Mouse (Mus musculus) CH12.LX (cell line): Measurements from ENCODE around the gene Ccnl2. TPM values are rescaled to one million over a fixed set of nuclear protein-coding genes. Genes with fewer than 3 reads are reported as not detected.

Experiments
- DNase-seq: peaks from one replicate; pipeline ENCODE4 v3.0.0-alpha.2; 2013; ENCODE audit errors: extremely low read depth
- H3K27ac ChIP-seq: 2 replicates; pipeline ENCODE4 v1.5.1; 2012; ENCODE audit warnings: low read depth, mild to moderate bottlenecking, control low read depth, moderate library complexity; ENCODE audit not compliant: insufficient read depth
- H3K27me3 ChIP-seq: replicated peaks from 2 replicates; pipeline ENCODE3; 2012; ENCODE audit warnings: inconsistent platforms
- H3K36me3 ChIP-seq, 2 experiments: replicated peaks in 1 of 2; 2 replicates each; pipeline versions ENCODE3 to v1.6.1; 2012; ENCODE audit warnings: inconsistent platforms in 1 of 2, low read length in 1 of 2, mild to moderate bottlenecking in 1 of 2, mixed read lengths in 1 of 2, moderate library complexity in 1 of 2; ENCODE audit not compliant: control insufficient read depth in 1 of 2, insufficient read depth in 1 of 2
- H3K4me1 ChIP-seq, 2 experiments: 2 replicates each; pipeline ENCODE4 v1.6.1; 2012; ENCODE audit warnings: inconsistent platforms in 1 of 2, moderate library complexity in 1 of 2; ENCODE audit not compliant: insufficient read depth in 2 of 2, control insufficient read depth in 1 of 2
- H3K4me2 ChIP-seq: 2 replicates; pipeline ENCODE4 v1.6.1; 2012; ENCODE audit warnings: low read depth, mild to moderate bottlenecking, control low read depth; ENCODE audit not compliant: poor library complexity, insufficient read depth, severe bottlenecking
- H3K4me3 ChIP-seq, 3 experiments: fragments of 150-350 bp in 1 of 3; sonication (generic) in 1 of 3; replicated peaks in 1 of 3; 2 replicates each; pipeline versions ENCODE3 to v1.5.1; 2011 to 2012; ENCODE audit warnings: low read depth in 2 of 3, low read length in 2 of 3, mild to moderate bottlenecking in 2 of 3, moderate library complexity in 2 of 3, control low read depth in 1 of 3, improper control_type of control experiment in 1 of 3, inconsistent platforms in 1 of 3, mixed read lengths in 1 of 3; ENCODE audit not compliant: poor library complexity in 1 of 3
- H3K79me2 ChIP-seq: replicated peaks from 2 replicates; pipeline ENCODE4 v1.6.1; 2012; ENCODE audit warnings: mild to moderate bottlenecking, moderate library complexity; ENCODE audit not compliant: control insufficient read depth, poor library complexity, insufficient read depth, severe bottlenecking; ENCODE audit errors: extremely low read depth
- H3K9ac ChIP-seq: 2 replicates; pipeline ENCODE4 v1.6.1; 2012; ENCODE audit warnings: low read depth, mild to moderate bottlenecking, control low read depth, moderate library complexity; ENCODE audit not compliant: insufficient read depth
- H3K9me3 ChIP-seq: replicated peaks from 2 replicates; pipeline ENCODE3; 2012; ENCODE audit warnings: low read length, inconsistent platforms, mixed read lengths
- CHD1 ChIP-seq: IDR thresholded peaks from 2 replicates; pipeline ENCODE4 v1.6.1; 2012; ENCODE audit warnings: low read depth, low read length, improper control_type of control experiment, inconsistent platforms
- CTCF ChIP-seq, 2 experiments: IDR thresholded peaks in 1 of 2; conservative IDR thresholded peaks in 1 of 2; 2 replicates each; pipeline ENCODE4 v1.5.1; 2011 to 2012; ENCODE audit warnings: low read depth in 2 of 2, low read length in 2 of 2, improper control_type of control experiment in 1 of 2, inconsistent platforms in 1 of 2, mild to moderate bottlenecking in 1 of 2, moderate library complexity in 1 of 2
- E2F4 ChIP-seq: IDR thresholded peaks from 2 replicates; pipeline ENCODE4 v1.6.1; 2011; ENCODE audit warnings: low read depth, low read length, improper control_type of control experiment; ENCODE audit not compliant: insufficient replicate concordance
- ELF1 ChIP-seq: IDR thresholded peaks from 2 replicates; pipeline ENCODE4 v1.6.1; 2014; ENCODE audit warnings: low read depth, mild to moderate bottlenecking, inconsistent platforms, low read length, improper control_type of control experiment
- EP300 ChIP-seq: IDR thresholded peaks from 2 replicates; pipeline ENCODE4 v1.6.1; 2011; ENCODE audit warnings: low read length, improper control_type of control experiment
- ETS1 ChIP-seq: conservative IDR thresholded peaks from 2 replicates; pipeline ENCODE4 v1.6.1; 2012; ENCODE audit warnings: low read depth, mild to moderate bottlenecking, inconsistent platforms, low read length, improper control_type of control experiment, moderate library complexity
- GABPA ChIP-seq: IDR thresholded peaks from 2 replicates; pipeline ENCODE4 v1.6.1; 2012; ENCODE audit warnings: low read depth, low read length, improper control_type of control experiment, inconsistent platforms; ENCODE audit not compliant: insufficient replicate concordance
- HCFC1 ChIP-seq: IDR thresholded peaks from 2 replicates; pipeline ENCODE4 v1.6.1; 2012; ENCODE audit warnings: low read depth, mild to moderate bottlenecking, inconsistent platforms, low read length, improper control_type of control experiment
- IRF4 ChIP-seq: IDR thresholded peaks from 2 replicates; pipeline ENCODE4 v1.6.1; 2014; ENCODE audit warnings: low read depth, mild to moderate bottlenecking, inconsistent platforms, low read length, improper control_type of control experiment
- JUN ChIP-seq: IDR thresholded peaks from 2 replicates; pipeline ENCODE4 v1.6.1; 2011; ENCODE audit warnings: low read depth, mild to moderate bottlenecking, low read length, improper control_type of control experiment, moderate library complexity; ENCODE audit not compliant: insufficient read depth
- JUND ChIP-seq: conservative IDR thresholded peaks from 2 replicates; pipeline ENCODE4 v1.6.1; 2011; ENCODE audit warnings: low read depth, low read length, improper control_type of control experiment
- KAT2A ChIP-seq: IDR thresholded peaks from 2 replicates; pipeline ENCODE4 v1.6.1; 2012; ENCODE audit warnings: low read length, improper control_type of control experiment, inconsistent platforms; ENCODE audit not compliant: insufficient replicate concordance
- MAFK ChIP-seq: IDR thresholded peaks from 2 replicates; pipeline ENCODE4 v1.6.1; 2011; ENCODE audit warnings: low read length, improper control_type of control experiment; ENCODE audit not compliant: insufficient replicate concordance
- MAX ChIP-seq: IDR thresholded peaks from 2 replicates; pipeline ENCODE4 v1.6.1; 2011; ENCODE audit warnings: low read length, improper control_type of control experiment
- MAZ ChIP-seq: IDR thresholded peaks from 2 replicates; pipeline ENCODE4 v1.6.1; 2012; ENCODE audit warnings: low read depth, mild to moderate bottlenecking, inconsistent platforms, low read length, improper control_type of control experiment, moderate library complexity
- MEF2A ChIP-seq: IDR thresholded peaks from 2 replicates; pipeline ENCODE4 v1.6.1; 2014; ENCODE audit warnings: low read depth, mild to moderate bottlenecking, inconsistent platforms, low read length, improper control_type of control experiment, borderline replicate concordance
- MXI1 ChIP-seq: IDR thresholded peaks from 2 replicates; pipeline ENCODE4 v1.6.1; 2011; ENCODE audit warnings: mild to moderate bottlenecking, low read depth, low read length, improper control_type of control experiment
- MYC ChIP-seq: IDR thresholded peaks from 2 replicates; pipeline ENCODE4 v1.6.1; 2011; ENCODE audit warnings: low read depth, mild to moderate bottlenecking, improper control_type of control experiment, low read length
- NELFE ChIP-seq: IDR thresholded peaks from 2 replicates; pipeline ENCODE4 v1.6.1; 2011; ENCODE audit warnings: low read depth, low read length, improper control_type of control experiment
- NRF1 ChIP-seq: IDR thresholded peaks from 2 replicates; pipeline ENCODE4 v1.6.1; 2014; ENCODE audit warnings: low read depth, mild to moderate bottlenecking, inconsistent platforms, low read length, improper control_type of control experiment, moderate library complexity
- PAX5 ChIP-seq: IDR thresholded peaks from 2 replicates; pipeline ENCODE4 v1.6.1; 2012; ENCODE audit warnings: low read length, inconsistent platforms, mixed read lengths
- POLR2AphosphoS2 ChIP-seq: IDR thresholded peaks from 2 replicates; pipeline ENCODE4 v1.6.1; 2011; ENCODE audit warnings: low read depth, low read length, improper control_type of control experiment
- RAD21 ChIP-seq: IDR thresholded peaks from 2 replicates; pipeline ENCODE4 v1.6.1; 2011; ENCODE audit warnings: low read depth, mild to moderate bottlenecking, low read length, improper control_type of control experiment, moderate library complexity
- RCOR1 ChIP-seq: conservative IDR thresholded peaks from 2 replicates; pipeline ENCODE4 v1.6.1; 2012; ENCODE audit warnings: low read depth, mild to moderate bottlenecking, inconsistent platforms, low read length, improper control_type of control experiment
- SIN3A ChIP-seq: IDR thresholded peaks from 2 replicates; pipeline ENCODE4 v1.6.1; 2012; ENCODE audit warnings: low read length, improper control_type of control experiment, inconsistent platforms
- SMC3 ChIP-seq: IDR thresholded peaks from 2 replicates; pipeline ENCODE4 v1.6.1; 2011; ENCODE audit warnings: low read depth, low read length, improper control_type of control experiment
- TCF12 ChIP-seq: IDR thresholded peaks from 2 replicates; pipeline ENCODE4 v1.6.1; 2014; ENCODE audit warnings: low read depth, mild to moderate bottlenecking, inconsistent platforms, low read length, improper control_type of control experiment
- UBTF ChIP-seq: IDR thresholded peaks from 2 replicates; pipeline ENCODE4 v1.6.1; 2012; ENCODE audit warnings: low read depth, mild to moderate bottlenecking, inconsistent platforms, low read length, improper control_type of control experiment, moderate library complexity
- USF2 ChIP-seq: conservative IDR thresholded peaks from 2 replicates; pipeline ENCODE4 v1.6.1; 2011; ENCODE audit warnings: low read depth, low read length, improper control_type of control experiment
- ZKSCAN1 ChIP-seq: IDR thresholded peaks from 2 replicates; pipeline ENCODE4 v1.6.1; 2012; ENCODE audit warnings: low read depth, inconsistent platforms, low read length, improper control_type of control experiment, borderline replicate concordance
- ZNF384 ChIP-seq: IDR thresholded peaks from 2 replicates; pipeline ENCODE4 v1.6.1; 2012; ENCODE audit warnings: low read depth, low read length, improper control_type of control experiment, inconsistent platforms
- dilution Hi-C: fragments of 300-500 bp; cut with MboI; formaldehyde crosslinking; loops from 2 replicates; pipeline ENCODE4 v1.14.3; 2020; ENCODE audit warnings: low sequenced_read_pairs; ENCODE audit not compliant: extremely low pct_unique_long_range_greater_than_20kb, extremely low pct_ligation_motif_present
- in situ Hi-C: fragments of 300-500 bp; cut with MboI; formaldehyde crosslinking; loops from 3 replicates; pipeline ENCODE4 v1.14.3; 2019; ENCODE audit warnings: low sequenced_read_pairs, low pct_ligation_motif_present, low pct_unique_long_range_greater_than_20kb, mixed read lengths
- polyA plus RNA-seq: library from polyadenylated mRNA; unstranded; fragments of >175 nt; gene quantifications from 2 replicates; pipeline ENCODE4 v1.2.1, GENCODE M21; 2012; ENCODE audit warnings: low read depth; ENCODE audit not compliant: insufficient read length
- total RNA-seq, 2 experiments: library from RNA; depleted of rRNA; stranded (reverse); fragments of 300-350 nt in 1 of 2; fragments of >200 nt in 1 of 2; gene quantifications; 2 replicates each; pipeline ENCODE4 v1.2.3; 2012 to 2014

Ccnl2 gene
- total and polyA plus RNA-seq, 3 experiments, result 59.6 to 67.7 (median 63.7) TPM

DNA sequence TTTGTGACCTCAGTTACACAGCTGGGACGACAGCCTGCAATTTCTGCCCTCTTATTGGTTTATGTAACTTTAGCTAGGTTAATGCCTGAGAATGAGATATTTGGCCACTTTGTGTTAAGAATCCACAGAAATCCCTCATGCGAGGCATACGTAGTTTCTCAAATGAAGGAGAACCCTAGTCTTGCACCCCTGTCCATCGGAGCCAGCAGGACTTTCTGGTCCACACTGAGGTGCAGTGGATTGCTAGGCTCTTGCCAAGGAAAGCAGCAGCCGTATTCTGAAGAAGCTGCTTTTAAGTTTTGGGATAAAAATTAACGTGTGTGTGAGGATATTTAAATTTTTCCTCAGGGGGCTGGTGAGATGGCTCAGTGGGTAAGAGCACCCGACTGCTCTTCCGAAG is 18.3 kb downstream of the Ccnl2 start:
- H3K27ac ChIP-seq, result no peak overlapping the region
- no peaks in the 10 kb centered on the region for H3K9me3 ChIP-seq
- H3K79me2 ChIP-seq, result peaks cover 20% of the 10 kb centered on the region
- peaks cover 7 to 29% of the 10 kb centered on the region in 2 experiments for H3K4me1 ChIP-seq
- dilution Hi-C loops (no loop called here), in situ Hi-C loops (loop anchor here (10.0 kb wide), 1 partner anchor 114 kb away; the partner anchor contains the start of gene Ube2j2)
- no peak for DNase-seq
- H3K4me2 ChIP-seq, result no peak overlapping the region; the same call in 1 of the 2 replicates
- H3K27me3 ChIP-seq, result no peaks in the 10 kb centered on the region
- peaks cover 11 to 62% of the 10 kb centered on the region in 2 experiments for H3K36me3 ChIP-seq
- TF ChIP-seq ZNF384 (no peak), MYC (peak; percentile 34; the same call in 1 of the 2 replicates)
- no peak overlapping the region for H3K4me3 ChIP-seq
- H3K9ac ChIP-seq, result no peak overlapping the region

DNA sequence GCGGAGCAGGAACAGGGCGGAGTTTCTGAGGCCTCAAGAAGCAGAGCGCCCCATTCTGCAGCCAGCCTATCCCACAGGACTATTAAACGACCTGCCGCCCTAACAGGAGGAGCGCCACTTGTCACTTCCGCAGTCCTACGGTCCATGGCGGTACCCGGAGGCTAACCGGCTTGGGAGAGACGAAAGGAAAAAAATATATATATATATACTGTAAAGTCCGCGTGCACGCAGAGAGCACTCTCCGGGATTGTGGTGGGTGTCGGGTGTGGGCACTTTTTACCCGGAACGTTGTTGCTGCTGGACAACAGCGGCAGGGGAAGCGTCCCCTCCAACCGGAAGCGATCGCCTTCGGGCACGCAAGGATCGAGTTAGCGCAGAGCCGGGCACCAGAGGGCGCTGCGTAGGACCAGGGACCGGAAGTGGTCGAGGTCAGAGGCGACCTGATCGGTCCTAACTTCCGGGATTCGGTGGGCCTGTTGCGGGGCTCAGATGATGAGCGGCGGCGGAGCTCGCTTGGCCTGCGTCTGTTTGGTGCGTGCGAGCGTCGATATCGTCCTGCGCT is 19.0 kb downstream of the Ccnl2 start, which contains the start of gene Aurkaip1:
Gene Aurkaip1 (plus strand): TSS at position 68 of the 562 bp plus-strand sequence.
- peak; percentile 96 for DNase-seq
- Histone ChIP-seq H3K79me2 (peaks cover 20% of the 10 kb centered on the region), H3K4me1 (peaks cover 7 to 29% of the 10 kb centered on the region in 2 experiments), H3K9ac (peak within 1 kb of the TSS; percentile 83), H3K27ac (peak within 1 kb of the TSS; percentile 48), H3K27me3 (no peaks in the 10 kb centered on the region), H3K4me2 (peak within 1 kb of the TSS; percentile 52), H3K9me3 (no peaks in the 10 kb centered on the region), H3K4me3 (peak within 1 kb of the TSS; percentile 80 to 90 (median 88)), H3K36me3 (peaks cover 9 to 56% of the 10 kb centered on the region in 2 experiments)
- dilution Hi-C loops (no loop called here), in situ Hi-C loops (loop anchor here (10.0 kb wide), 1 partner anchor 114 kb away; the partner anchor contains the start of gene Ube2j2)
- TF ChIP-seq CHD1, result no peak; the same call in 1 of the 2 replicates
- TF ChIP-seq KAT2A, result peak; percentile 89; the same call in 1 of the 2 replicates
- TF ChIP-seq USF2, result no peak
- TF ChIP-seq NRF1, result peak; percentile 49
- TF ChIP-seq SIN3A, result peak; percentile 98
- TF ChIP-seq MAX, result peak; percentile 82
- peak; percentile 72; the same call in 1 of the 2 replicates for TF ChIP-seq RCOR1
- peak; percentile 71 for TF ChIP-seq MAZ
- TF ChIP-seq EP300, result no peak; the same call in 1 of the 2 replicates
- peak; percentile 51; the same call in 1 of the 2 replicates for TF ChIP-seq ZNF384
- TF ChIP-seq ETS1, result peak; percentile 23; the same call in 1 of the 2 replicates
- TF ChIP-seq GABPA, result peak; percentile 57; the same call in 1 of the 2 replicates
- TF ChIP-seq UBTF, result no peak
- TF ChIP-seq ZKSCAN1, result no peak
- TF ChIP-seq SMC3, result peak; percentile 66
- TF ChIP-seq CTCF (conservative IDR thresholded peaks at IDR 0.05 in 1 of 2, IDR thresholded peaks at IDR 0.05 in 1 of 2; ENCODE audit: low read depth in 2 of 2, low read length in 2 of 2), result peak in 1 of 2 experiments; percentile 94; a peak in 3 of 4 replicates
- TF ChIP-seq E2F4, result no peak
- TF ChIP-seq JUN, result no peak
- peak; percentile 87; the same call in 1 of the 2 replicates for TF ChIP-seq NELFE
- TF ChIP-seq JUND, result no peak
- no peak for TF ChIP-seq MAFK
- TF ChIP-seq TCF12, result peak; percentile 95
- peak; percentile 86 for TF ChIP-seq MEF2A
- TF ChIP-seq ELF1, result peak; percentile 96
- no peak for TF ChIP-seq PAX5
- peak; percentile 95 for TF ChIP-seq HCFC1
- TF ChIP-seq IRF4, result peak; percentile 89
- TF ChIP-seq MXI1, result peak; percentile 88
- TF ChIP-seq RAD21, result peak; percentile 2
- TF ChIP-seq POLR2AphosphoS2, result peak; percentile 90
